Mouse (Mus musculus): ENCODE measurements around the gene Cand2. TPM values are rescaled to one million over a fixed set of nuclear protein-coding genes. Genes with fewer than 3 reads are reported as not detected.
"Not testable (repeated sequence)": the region's sequence is repeated elsewhere in the genome, so short reads cannot be mapped to it uniquely, and the experiment has no call there.

Gene Cand2
- polyA plus RNA-seq, 1 experiment from 2014 or later: 27.5 TPM

DNA sequence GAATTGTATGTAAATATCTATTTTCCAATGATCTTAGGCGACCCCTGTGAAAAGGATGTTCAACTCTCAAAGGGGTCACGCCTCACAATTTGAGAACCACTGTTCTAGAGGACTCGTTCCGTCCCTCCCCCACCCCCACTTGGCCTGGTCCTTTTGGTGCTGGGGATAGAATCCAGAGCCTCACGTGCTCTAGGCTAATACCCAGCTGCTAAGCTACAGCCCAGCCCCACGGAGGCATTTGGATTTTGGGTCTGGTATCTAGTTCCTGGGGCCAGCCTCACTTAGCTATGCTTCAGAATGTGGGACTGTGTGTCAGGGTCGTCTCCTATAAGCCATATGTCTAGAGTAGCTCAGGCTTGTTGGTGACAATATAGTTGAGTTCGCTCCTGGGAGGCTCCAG lies 37.3 kb downstream of the Cand2 start:
- Histone ChIP-seq H3K4me1 (ENCODE audit: control insufficient read depth, insufficient read depth, low read length) (peaks cover 12% of the 10 kb centered on the region), H3K36me3 (ENCODE audit: control insufficient read depth, insufficient read depth, low read length) (peaks cover under 1% of the 10 kb centered on the region; the same call in 1 of the 2 replicates), H3K27ac (ENCODE audit: low read depth, low read length) (no peak overlapping the region), H3K27me3 (ENCODE audit: control insufficient read depth, insufficient read depth, low read length) (no peaks in the 10 kb centered on the region), H3K4me3 (ENCODE audit: low read depth, low read length) (no peak overlapping the region), H3K4me2 (no peak overlapping the region), H3K9ac (ENCODE audit: low read length) (no peak overlapping the region), H3K9me3 (ENCODE audit: control insufficient read depth, low read length) (no peaks in the 10 kb centered on the region)
- 66% methylated on average over 8 of the region's 8 CpGs for WGBS
- DNase-seq (ENCODE audit: low spot score, missing footprints): no peak
- ATAC-seq (ENCODE audit: low FRiP score): no peak

DNA sequence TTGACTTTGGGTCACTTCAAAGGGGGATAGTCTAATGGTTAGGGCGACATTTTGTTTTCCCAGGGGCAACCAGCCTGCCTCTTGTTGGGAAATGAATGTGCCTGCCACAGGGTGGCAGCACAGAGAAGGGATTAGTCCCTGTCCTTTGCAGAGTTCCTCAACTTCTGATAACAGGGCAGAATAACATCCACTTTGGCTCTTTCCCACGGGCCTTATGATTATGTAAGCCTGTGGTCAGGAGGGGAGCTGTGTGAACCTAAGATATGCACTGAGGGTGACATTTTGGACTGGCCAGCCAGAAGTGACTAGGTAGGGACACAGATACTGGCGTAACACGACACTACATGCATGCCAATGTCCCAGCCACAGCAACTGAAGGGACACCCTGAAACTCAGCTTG lies 39.8 kb downstream of the Cand2 start:
- H3K27ac ChIP-seq (ENCODE audit: low read depth, low read length): no peak overlapping the region
- ATAC-seq (ENCODE audit: low FRiP score) (peak; percentile 27; the same call in 1 of the 2 replicates), DNase-seq (ENCODE audit: low spot score, missing footprints) (peak; percentile 87)
- H3K4me3 ChIP-seq (ENCODE audit: low read depth, low read length): no peak overlapping the region
- no peak overlapping the region for H3K4me2 ChIP-seq
- no peaks in the 10 kb centered on the region for H3K27me3 ChIP-seq (ENCODE audit: control insufficient read depth, insufficient read depth, low read length)
- no peaks in the 10 kb centered on the region for H3K9me3 ChIP-seq (ENCODE audit: control insufficient read depth, low read length)
- no peaks in the 10 kb centered on the region for H3K36me3 ChIP-seq (ENCODE audit: control insufficient read depth, insufficient read depth, low read length)
- H3K9ac ChIP-seq (ENCODE audit: low read length): no peak overlapping the region
- 27% methylated on average over 4 of the region's 4 CpGs for WGBS
- peaks cover 3% of the 10 kb centered on the region; the same call in 1 of the 2 replicates for H3K4me1 ChIP-seq (ENCODE audit: control insufficient read depth, insufficient read depth, low read length)

DNA sequence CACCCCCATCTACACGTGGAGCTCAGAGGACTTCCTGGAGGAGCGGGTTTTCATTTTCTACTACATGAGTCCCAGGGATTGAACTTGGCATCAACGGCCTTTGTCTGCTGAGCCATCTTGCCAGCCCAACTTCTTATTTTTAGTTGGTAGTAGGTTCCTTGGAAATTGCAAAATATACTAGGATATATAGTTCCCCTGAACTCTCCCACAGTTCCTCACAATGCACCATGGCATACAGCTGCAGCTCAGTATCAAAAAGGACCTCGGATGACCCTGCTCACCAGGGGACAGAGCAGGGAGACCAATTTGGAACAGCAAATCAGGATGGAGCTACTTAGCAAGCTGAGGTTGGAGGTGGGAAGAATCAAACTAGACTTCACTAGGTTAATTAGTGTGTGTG lies 40.7 kb downstream of the Cand2 start:
- Histone ChIP-seq H3K27me3 (ENCODE audit: control insufficient read depth, insufficient read depth, low read length) (no peaks in the 10 kb centered on the region), H3K27ac (ENCODE audit: low read depth, low read length) (no peak overlapping the region), H3K9me3 (ENCODE audit: control insufficient read depth, low read length) (no peaks in the 10 kb centered on the region), H3K4me2 (no peak overlapping the region), H3K4me3 (ENCODE audit: low read depth, low read length) (no peak overlapping the region), H3K36me3 (ENCODE audit: control insufficient read depth, insufficient read depth, low read length) (no peaks in the 10 kb centered on the region), H3K9ac (ENCODE audit: low read length) (no peak overlapping the region), H3K4me1 (ENCODE audit: control insufficient read depth, insufficient read depth, low read length) (peaks cover 3% of the 10 kb centered on the region; the same call in 1 of the 2 replicates)
- ATAC-seq (ENCODE audit: low FRiP score) (no peak), DNase-seq (ENCODE audit: low spot score, missing footprints) (no peak)
- 88% methylated on average over 4 of the region's 4 CpGs for WGBS

DNA sequence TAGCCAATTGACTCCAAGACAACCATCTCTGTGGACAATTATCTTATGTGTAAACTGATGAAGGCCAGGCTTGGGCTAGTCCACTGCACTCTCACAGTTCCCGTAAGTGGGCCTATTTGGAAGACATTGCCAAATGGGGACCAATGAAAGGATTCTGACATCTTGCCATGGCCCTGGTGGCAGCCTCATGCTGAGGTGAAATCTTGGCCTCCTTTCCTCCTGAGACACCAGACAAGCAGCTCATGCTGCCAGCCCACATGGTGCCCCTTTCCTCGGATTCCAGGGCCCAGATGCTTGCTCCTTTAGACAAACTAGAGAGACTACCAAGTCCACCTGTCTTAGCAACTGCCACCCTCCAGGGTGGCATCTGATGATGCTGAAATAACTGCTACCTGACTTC lies 43.8 kb downstream of the Cand2 start:
- H3K4me1 ChIP-seq (ENCODE audit: control insufficient read depth, insufficient read depth, low read length): peaks cover 3% of the 10 kb centered on the region; the same call in 1 of the 2 replicates
- H3K9ac ChIP-seq (ENCODE audit: low read length): no peak overlapping the region
- DNase-seq (ENCODE audit: low spot score, missing footprints): no peak
- no peak overlapping the region for H3K27ac ChIP-seq (ENCODE audit: low read depth, low read length)
- 85% methylated on average over 2 of the region's 2 CpGs for WGBS
- no peak overlapping the region for H3K4me3 ChIP-seq (ENCODE audit: low read depth, low read length)
- H3K36me3 ChIP-seq (ENCODE audit: control insufficient read depth, insufficient read depth, low read length): no peaks in the 10 kb centered on the region
- no peaks in the 10 kb centered on the region for H3K9me3 ChIP-seq (ENCODE audit: control insufficient read depth, low read length)
- H3K27me3 ChIP-seq (ENCODE audit: control insufficient read depth, insufficient read depth, low read length): no peaks in the 10 kb centered on the region
- no peak overlapping the region for H3K4me2 ChIP-seq
- no peak for ATAC-seq (ENCODE audit: low FRiP score)

DNA sequence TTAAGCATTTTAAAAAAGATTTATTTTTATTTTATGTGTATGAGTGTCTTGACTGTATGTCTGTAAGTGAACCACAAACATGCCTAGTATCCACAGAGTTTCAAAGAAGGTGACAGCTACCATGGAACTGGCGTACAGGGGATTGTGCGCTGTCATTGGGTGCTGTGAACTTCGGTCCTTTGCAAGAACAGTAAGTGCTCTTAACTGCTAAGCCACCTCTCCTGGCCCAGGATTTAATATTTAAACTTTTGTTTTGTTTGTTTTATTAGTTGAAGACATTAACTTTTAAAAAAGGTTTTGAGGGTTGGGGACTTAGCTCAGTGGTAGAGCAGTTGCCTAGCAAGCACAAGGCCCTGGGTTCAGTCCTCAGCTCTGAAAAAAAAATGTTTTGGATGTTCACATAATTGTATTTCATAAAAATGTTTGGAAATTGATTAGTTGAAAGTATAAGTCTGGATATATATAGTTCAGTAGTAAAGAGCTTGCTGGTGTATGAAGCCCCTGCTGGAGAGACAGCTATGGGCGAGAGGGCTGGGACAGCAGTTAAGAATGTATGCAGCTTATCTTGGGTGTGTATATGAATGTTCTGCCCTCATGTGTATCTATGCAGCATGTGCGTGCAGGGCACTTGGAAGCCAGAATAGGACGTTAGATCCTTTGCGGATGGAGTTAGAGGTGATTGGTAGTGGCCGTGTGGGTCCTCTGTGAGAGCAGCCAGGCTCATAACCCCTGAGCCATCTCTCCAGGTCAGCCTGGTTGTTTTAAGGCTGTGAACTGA lies 47.1 kb downstream of the Cand2 start:
- no peak overlapping the region for H3K27ac ChIP-seq (ENCODE audit: low read depth, low read length)
- no peak overlapping the region for H3K4me3 ChIP-seq (ENCODE audit: low read depth, low read length)
- WGBS: 89% methylated on average over 8 of the region's 8 CpGs
- no peak overlapping the region for H3K9ac ChIP-seq (ENCODE audit: low read length)
- no peaks in the 10 kb centered on the region for H3K27me3 ChIP-seq (ENCODE audit: control insufficient read depth, insufficient read depth, low read length)
- ATAC-seq (ENCODE audit: low FRiP score) (no peak), DNase-seq (ENCODE audit: low spot score, missing footprints) (no peak)
- no peaks in the 10 kb centered on the region for H3K4me1 ChIP-seq (ENCODE audit: control insufficient read depth, insufficient read depth, low read length)
- H3K36me3 ChIP-seq (ENCODE audit: control insufficient read depth, insufficient read depth, low read length): no peaks in the 10 kb centered on the region
- H3K4me2 ChIP-seq: no peak overlapping the region
- no peaks in the 10 kb centered on the region for H3K9me3 ChIP-seq (ENCODE audit: control insufficient read depth, low read length)

DNA sequence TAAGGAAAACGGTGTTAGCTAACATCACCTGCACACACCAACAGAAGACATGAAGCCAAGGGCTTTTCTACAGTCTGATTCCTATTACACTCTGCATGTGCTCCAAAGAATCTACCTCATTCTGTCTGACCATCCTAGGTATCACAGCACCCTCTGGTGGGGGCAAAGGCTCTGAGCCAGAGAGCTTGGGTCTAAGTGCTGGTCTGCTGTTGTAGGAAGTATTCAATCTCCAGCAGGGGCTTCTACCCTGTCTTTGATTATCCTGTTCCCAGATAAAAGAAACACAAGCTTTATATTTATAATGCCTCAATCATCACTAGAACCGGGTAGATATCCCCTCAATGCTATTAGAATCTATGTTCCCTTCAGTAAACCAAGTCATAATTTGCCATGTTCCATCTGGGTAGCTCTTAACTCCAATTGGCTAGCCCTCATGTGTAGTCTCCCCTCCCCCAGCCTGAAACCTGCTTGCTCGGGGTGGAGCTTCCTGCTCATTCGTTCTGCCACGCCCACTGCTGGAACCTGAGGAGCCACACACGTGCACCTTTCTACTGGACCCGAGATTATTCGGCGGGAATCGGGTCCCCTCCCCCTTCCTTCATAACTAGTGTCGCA lies 49.6 kb downstream of the Cand2 start:
- H3K4me2 ChIP-seq: peak overlapping the region; percentile 1; the same call in 1 of the 2 replicates
- DNase-seq (ENCODE audit: low spot score, missing footprints): peak; percentile 95
- not testable (repeated sequence) for H3K9me3 ChIP-seq (ENCODE audit: control insufficient read depth, low read length); H3K27me3 ChIP-seq (ENCODE audit: control insufficient read depth, insufficient read depth, low read length); H3K36me3 ChIP-seq (ENCODE audit: control insufficient read depth, insufficient read depth, low read length); H3K4me1 ChIP-seq (ENCODE audit: control insufficient read depth, insufficient read depth, low read length); H3K27ac ChIP-seq (ENCODE audit: low read depth, low read length); H3K9ac ChIP-seq (ENCODE audit: low read length); H3K4me3 ChIP-seq (ENCODE audit: low read depth, low read length)
- peak; percentile 89 for ATAC-seq (ENCODE audit: low FRiP score)
- WGBS: 2% methylated on average over 4 of the region's 11 CpGs

DNA sequence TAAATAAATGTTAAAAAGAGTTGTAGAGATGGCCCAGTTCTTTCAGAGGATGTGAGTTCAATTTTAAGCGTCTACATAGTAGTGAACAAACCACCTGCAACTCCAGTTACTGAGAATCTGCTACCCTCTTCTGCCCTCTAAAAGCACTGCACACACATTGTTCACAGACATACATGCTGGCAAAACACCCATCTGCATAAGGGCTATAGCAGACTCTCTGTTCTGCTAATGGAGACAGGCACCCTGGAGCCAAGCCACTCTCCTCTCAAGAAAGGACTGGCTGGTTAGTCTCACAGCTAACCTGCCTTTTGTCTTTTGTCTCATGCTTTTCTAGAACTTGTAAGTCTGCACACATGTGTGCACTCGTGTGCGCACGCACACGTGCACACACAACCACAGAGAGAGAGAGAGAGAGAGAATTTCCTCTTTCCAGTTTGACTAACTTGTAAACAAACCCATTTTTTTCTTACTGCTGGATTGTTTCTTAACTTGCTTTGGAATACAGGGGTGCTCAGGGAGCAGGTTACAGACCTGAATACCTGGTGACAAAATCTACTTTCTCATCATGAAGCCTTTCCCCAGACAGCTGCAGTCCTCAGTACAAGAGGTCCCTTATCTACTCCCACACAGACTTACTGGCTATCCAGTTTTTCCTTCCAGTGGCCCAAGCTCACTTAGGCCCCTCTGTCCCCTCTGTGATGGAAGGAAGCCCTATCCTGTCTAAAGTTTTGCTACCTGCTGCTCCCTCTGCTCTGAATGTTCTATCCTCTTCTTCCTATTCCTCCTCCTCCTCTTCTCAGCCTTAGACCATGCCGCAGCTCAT lies 56.7 kb downstream of the Cand2 start:
- H3K36me3 ChIP-seq (ENCODE audit: control insufficient read depth, insufficient read depth, low read length): no peaks in the 10 kb centered on the region
- no peak overlapping the region for H3K27ac ChIP-seq (ENCODE audit: low read depth, low read length)
- no peaks in the 10 kb centered on the region for H3K4me1 ChIP-seq (ENCODE audit: control insufficient read depth, insufficient read depth, low read length)
- H3K4me2 ChIP-seq: no peak overlapping the region
- WGBS: 88% methylated on average over 6 of the region's 6 CpGs
- no peak overlapping the region for H3K4me3 ChIP-seq (ENCODE audit: low read depth, low read length)
- ATAC-seq (ENCODE audit: low FRiP score) (no peak), DNase-seq (ENCODE audit: low spot score, missing footprints) (no peak)
- no peaks in the 10 kb centered on the region for H3K9me3 ChIP-seq (ENCODE audit: control insufficient read depth, low read length)
- H3K9ac ChIP-seq (ENCODE audit: low read length): no peak overlapping the region
- no peaks in the 10 kb centered on the region for H3K27me3 ChIP-seq (ENCODE audit: control insufficient read depth, insufficient read depth, low read length)

DNA sequence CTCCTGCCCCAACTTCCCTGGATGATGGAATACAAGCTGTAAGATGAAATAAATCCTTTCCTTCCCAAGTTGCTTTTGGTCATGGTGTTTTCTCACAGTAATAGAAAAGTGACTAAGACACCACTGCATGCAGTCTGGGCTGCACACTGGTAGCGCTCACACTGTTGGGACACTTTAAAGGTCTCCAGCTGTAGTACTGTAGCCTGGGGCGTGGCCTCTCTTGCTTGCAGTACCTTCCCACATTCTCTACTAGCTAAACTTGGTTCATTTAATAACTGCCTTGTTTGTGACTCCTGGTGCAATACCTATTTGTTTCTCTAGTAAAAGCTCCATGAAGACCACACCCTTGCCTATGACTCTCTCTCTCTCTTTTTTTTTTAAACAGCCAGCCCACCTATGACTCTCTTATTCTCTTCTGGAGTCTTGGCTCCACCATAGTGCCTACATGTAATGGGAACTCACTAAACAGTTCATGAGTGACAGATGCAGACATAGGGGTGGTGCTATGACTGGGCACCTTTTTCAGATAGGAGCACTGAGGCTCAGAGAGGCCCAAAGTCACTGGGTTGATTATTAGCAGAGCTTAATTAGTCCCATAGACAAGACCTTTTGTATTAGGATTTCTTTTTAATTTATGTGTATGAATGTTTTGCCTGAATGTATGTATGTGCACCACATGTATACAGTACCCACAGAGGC lies 58.0 kb downstream of the Cand2 start:
- Histone ChIP-seq H3K9ac (ENCODE audit: low read length) (no peak overlapping the region), H3K36me3 (ENCODE audit: control insufficient read depth, insufficient read depth, low read length) (no peaks in the 10 kb centered on the region), H3K4me1 (ENCODE audit: control insufficient read depth, insufficient read depth, low read length) (no peaks in the 10 kb centered on the region), H3K4me3 (ENCODE audit: low read depth, low read length) (no peak overlapping the region), H3K9me3 (ENCODE audit: control insufficient read depth, low read length) (no peaks in the 10 kb centered on the region), H3K4me2 (no peak overlapping the region), H3K27me3 (ENCODE audit: control insufficient read depth, insufficient read depth, low read length) (no peaks in the 10 kb centered on the region), H3K27ac (ENCODE audit: low read depth, low read length) (no peak overlapping the region)
- DNase-seq (ENCODE audit: low spot score, missing footprints) (no peak), ATAC-seq (ENCODE audit: low FRiP score) (no peak)
- 88% methylated on average over 2 of the region's 2 CpGs for WGBS

All from midbrain, embryonic 11.5 days (tissue).